ENCODE assay signal across 1 mouse cellular context in the genomic region with DNA sequence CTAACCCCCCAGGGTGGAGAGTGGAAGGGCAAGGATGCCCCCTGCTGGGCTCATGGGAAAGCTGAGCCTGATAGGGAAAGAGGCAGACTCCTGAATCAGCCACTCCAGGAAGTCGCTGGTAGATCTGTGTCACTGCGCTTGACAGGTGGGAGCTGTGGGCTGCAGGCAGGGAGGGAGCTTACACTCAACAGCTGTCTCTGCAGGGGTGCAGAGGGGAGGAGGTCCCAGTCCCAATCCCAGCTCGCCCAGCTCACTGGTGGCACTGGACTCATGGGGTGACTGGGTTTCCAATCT.
TF ChIP-seq lines count a peak whose summit lies in the region.

No protein-coding gene starts in this region.

TF ChIP-seq in MEL, 35 proteins besides CTCF, POLR2A, EP300 and RAD21 (continued from another document):
- TF ChIP-seq ETS1 (IDR thresholded peaks at IDR 0.05; ENCODE audit: low read depth, low read length) = peak; percentile 28; the same call in 1 of the 2 replicates
- no peak for TF ChIP-seq POLR2AphosphoS2 (IDR thresholded peaks at IDR 0.05; ENCODE audit: low read length)
- TF ChIP-seq ZC3H11A (IDR thresholded peaks at IDR 0.05; ENCODE audit: low read depth, low read length) = peak; percentile 65
